Mouse (Mus musculus) gonadal fat pad, adult 2 months (tissue): ENCODE results near the gene Hspb1. TPM values are rescaled to one million over a fixed set of nuclear protein-coding genes. Genes with fewer than 3 reads are reported as not detected.

Source experiments
- DNase-seq: peaks from one replicate; pipeline ENCODE4 v3.0.0-alpha.2; 2012; ENCODE audit warnings: low read depth
- polyA plus RNA-seq: library from polyadenylated mRNA; depleted of rRNA; stranded (reverse); fragments of >200 nt; gene quantifications from 2 replicates; pipeline ENCODE4 v1.2.3, GENCODE M21; 2012

Hspb1 gene
- polyA plus RNA-seq, 1 experiment = 199 TPM

- no peak for DNase-seq
Measured at GRCm38 (mm10) chr5:135913201-135913600, 25.5 kb downstream of the Hspb1 start.

- DNase-seq = no peak
Measured at GRCm38 (mm10) chr5:135914156-135914555, 26.4 kb downstream of the Hspb1 start.

GRCm38 (mm10) chr5:135916051-135916565 is 28.4 kb downstream of the Hspb1 start:
- no peak for DNase-seq

GRCm38 (mm10) chr5:135916601-135917000 is 28.9 kb downstream of the Hspb1 start:
- no peak for DNase-seq

GRCm38 (mm10) chr5:135917327-135918058 is 29.8 kb downstream of the Hspb1 start:
- no peak for DNase-seq

- DNase-seq = no peak
Measured at GRCm38 (mm10) chr5:135918059-135918437, 30.3 kb downstream of the Hspb1 start.

GRCm38 (mm10) chr5:135918593-135918992 is 30.9 kb downstream of the Hspb1 start:
- no peak for DNase-seq

- no peak for DNase-seq
Measured at GRCm38 (mm10) chr5:135919902-135920301, 32.2 kb downstream of the Hspb1 start.

- no peak for DNase-seq
Measured at GRCm38 (mm10) chr5:135923901-135924300, 36.2 kb downstream of the Hspb1 start.

- DNase-seq = no peak
Measured at GRCm38 (mm10) chr5:135929685-135930424, 42.1 kb downstream of the Hspb1 start.

- DNase-seq = no peak
Measured at GRCm38 (mm10) chr5:135931526-135931925, 43.8 kb downstream of the Hspb1 start.

GRCm38 (mm10) chr5:135932359-135932758 is 44.6 kb downstream of the Hspb1 start:
- DNase-seq = no peak

GRCm38 (mm10) chr5:135933222-135933899 is 45.6 kb downstream of the Hspb1 start:
- no peak for DNase-seq

GRCm38 (mm10) chr5:135933900-135934441 is 46.3 kb downstream of the Hspb1 start:
- no peak for DNase-seq

- no peak for DNase-seq
Measured at GRCm38 (mm10) chr5:135934481-135935175, 46.9 kb downstream of the Hspb1 start, which contains the start of gene Ywhag. Gene Ywhag, minus strand, starts transcription at chr5:135934616.

- no peak for DNase-seq
Measured at GRCm38 (mm10) chr5:135935176-135935523, 47.4 kb downstream of the Hspb1 start.

GRCm38 (mm10) chr5:135935641-135936190 is 48.0 kb downstream of the Hspb1 start:
- no peak for DNase-seq
